ENCODE assay signal across 9 mouse cellular contexts in the genomic region with DNA sequence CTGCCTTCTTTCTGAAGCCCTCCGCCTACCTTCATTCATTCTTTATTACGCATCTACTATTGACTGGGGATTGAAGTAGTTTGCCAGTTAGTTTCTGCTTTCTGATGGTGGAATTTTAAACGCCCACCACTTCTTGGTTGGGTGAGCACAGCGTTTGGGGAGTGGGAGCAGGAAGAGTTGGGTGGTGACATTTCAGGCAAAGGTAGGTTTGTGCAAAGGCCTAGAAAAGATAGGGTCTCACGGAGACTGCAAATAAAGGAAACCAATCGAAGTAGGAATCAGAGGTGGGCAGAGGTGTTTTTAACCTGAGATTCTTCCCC. TPM values are rescaled to one million over a fixed set of nuclear protein-coding genes. Genes with fewer than 3 reads are reported as not detected.
DNase-seq lines count a peak whose midpoint lies in the region; ATAC-seq and TF ChIP-seq lines count a peak whose summit lies in the region.
"Had no signal": no experiment of that assay in that cellular context is flagged by ENCODE, and none has a peak within 500 bp of the region (broad histone marks: within the 10 kb centered on the region; RNA-seq: fewer than 3 reads in every experiment).

No protein-coding gene starts in this region.

- H3K9me3 ChIP-seq in heart, embryonic 14.5 days (ENCODE audit: control insufficient read depth, low read length): no peaks in the 10 kb centered on the region
- H3K9me3 ChIP-seq in G1E (replicated peaks): no peaks in the 10 kb centered on the region
- no peaks in the 10 kb centered on the region for H3K9me3 ChIP-seq in forebrain, embryonic 16.5 days (ENCODE audit: control insufficient read depth, low read length)
- H3K9me3 ChIP-seq in midbrain, embryonic 10.5 days (replicated peaks): no peaks in the 10 kb centered on the region

- H3K27me3 ChIP-seq in heart, embryonic 14.5 days (ENCODE audit: control insufficient read depth, insufficient read depth, low read length): no peaks in the 10 kb centered on the region
- H3K27me3 ChIP-seq in G1E (ENCODE audit: insufficient read depth, low read length): no peaks in the 10 kb centered on the region
- no peaks in the 10 kb centered on the region for H3K27me3 ChIP-seq in forebrain, embryonic 16.5 days (replicated peaks; ENCODE audit: control insufficient read depth, insufficient read depth, low read length)
- H3K27me3 ChIP-seq in midbrain, embryonic 10.5 days (ENCODE audit: low read depth, poor library complexity, severe bottlenecking): no peaks in the 10 kb centered on the region
- H3K27me3 ChIP-seq: Patski had no signal

- H3K4me1 ChIP-seq in heart, embryonic 14.5 days (ENCODE audit: control insufficient read depth in 2 of 2, insufficient read depth in 2 of 2, low read length in 2 of 2): peaks cover 7 to 12% of the 10 kb centered on the region in 2 experiments
- peaks cover 22% of the 10 kb centered on the region for H3K4me1 ChIP-seq in G1E (ENCODE audit: insufficient read depth, low read depth, low read length)
- H3K4me1 ChIP-seq in forebrain, embryonic 16.5 days (replicated peaks; ENCODE audit: control insufficient read depth, insufficient read depth, low read length): peaks cover 23% of the 10 kb centered on the region
- H3K4me1 ChIP-seq in midbrain, embryonic 10.5 days: peaks cover 31% of the 10 kb centered on the region

- H3K27ac ChIP-seq in heart, embryonic 14.5 days (replicated peaks in 1 of 2; ENCODE audit: control insufficient read depth in 1 of 2, insufficient read depth in 1 of 2, low read depth in 2 of 2, low read length in 2 of 2): peak overlapping the region; percentile 87 to 91
- H3K27ac ChIP-seq in forebrain, embryonic 16.5 days (ENCODE audit: low read length): peak overlapping the region; percentile 91
- peak overlapping the region; percentile 98 for H3K27ac ChIP-seq in midbrain, embryonic 10.5 days (replicated peaks)

- ATAC-seq in heart, embryonic 14.5 days (ENCODE audit: insufficient number of reproducible peaks, insufficient read depth, low FRiP score, low read depth): no peak
- ATAC-seq in G1E (ENCODE audit: extremely low read depth, insufficient number of reproducible peaks, low FRiP score, poor library complexity, severe bottlenecking): no peak
- ATAC-seq in forebrain, embryonic 16.5 days: no peak

- H3K4me2 ChIP-seq in heart, embryonic 14.5 days (ENCODE audit: low read length): peak overlapping the region; percentile 68
- H3K4me2 ChIP-seq in forebrain, embryonic 16.5 days (ENCODE audit: low read length): peak overlapping the region; percentile 82

- H3K9ac ChIP-seq in heart, embryonic 14.5 days (ENCODE audit: low read length): peak overlapping the region; percentile 87
- H3K9ac ChIP-seq in forebrain, embryonic 16.5 days (replicated peaks; ENCODE audit: low read depth, low read length): peak overlapping the region; percentile 77

- peaks cover 12% of the 10 kb centered on the region; the same call in 1 of the 2 replicates for H3K36me3 ChIP-seq in heart, embryonic 14.5 days (ENCODE audit: control insufficient read depth, insufficient read depth, low read length)
- peaks cover 39% of the 10 kb centered on the region for H3K36me3 ChIP-seq in G1E (replicated peaks)
- H3K36me3 ChIP-seq in forebrain, embryonic 16.5 days (ENCODE audit: control insufficient read depth, insufficient read depth): no peaks in the 10 kb centered on the region
- peaks cover 27% of the 10 kb centered on the region for H3K36me3 ChIP-seq in midbrain, embryonic 10.5 days

- no peak for TF ChIP-seq CTCF in G1E (IDR thresholded peaks at IDR 0.05; ENCODE audit: low read depth, low read length)

- 11% methylated on average over 6 of the region's 6 CpGs for WGBS in heart, embryonic 14.5 days
- WGBS in forebrain, embryonic 16.5 days: 3% methylated on average over 6 of the region's 6 CpGs
- WGBS in midbrain, embryonic 10.5 days: 10% methylated on average over 6 of the region's 6 CpGs

- DNase-seq in heart, adult 8-10 months (ENCODE audit: low spot score): no peak
- no peak for DNase-seq in G1E (ENCODE audit: low spot score)
- DNase-seq in midbrain, embryonic 10.5 days (ENCODE audit: low spot score): peak; percentile 16
- no peak for DNase-seq in spleen, adult 12 weeks (ENCODE audit: low spot score)
- no peak for DNase-seq in layer of hippocampus, adult 9-10 months (ENCODE audit: low spot score)
- no peak for DNase-seq in adrenal gland, postnatal 25 days

- H3K4me3 ChIP-seq in heart, embryonic 14.5 days (ENCODE audit: control insufficient read depth in 1 of 2, insufficient read depth in 1 of 2, low read depth in 1 of 2, low read length in 2 of 2): peak overlapping the region; percentile 64 to 96
- H3K4me3 ChIP-seq in G1E (ENCODE audit: low read depth, low read length): peak overlapping the region; percentile 85
- peak overlapping the region; percentile 93 for H3K4me3 ChIP-seq in forebrain, embryonic 16.5 days (replicated peaks; ENCODE audit: low read length)
- peak overlapping the region; percentile 98 for H3K4me3 ChIP-seq in midbrain, embryonic 10.5 days

RNA-seq across cellular contexts. Expression of gene Ybx1, which starts 0.7 kb away (rescaled TPM):
- polyA plus RNA-seq in heart, embryonic 14.5 days (2014; fragmentation: Nextera tagmentation; extraction: Ambion mirVana): 785 and 813 TPM in 2 replicates
- total RNA-seq in heart, adult 8-10 months (2022): 100 to 1,000 TPM; 675 to 878 (median 780) TPM
- total RNA-seq in G1E (2014; fragmentation: Nextera tagmentation) (2,303 and 2,320 TPM in 2 replicates), G1E (2017) (1,199 and 1,332 TPM in 2 replicates)
- polyA plus RNA-seq in G1E (2012): 2,579 and 3,487 TPM in 2 replicates
- 731 and 789 TPM in 2 replicates for polyA plus RNA-seq in forebrain, embryonic 16.5 days (2015; fragmentation: Nextera tagmentation; extraction: Ambion mirVana)
- 1,019 and 1,063 TPM in 2 replicates for polyA plus RNA-seq in midbrain, embryonic 10.5 days (2016; fragmentation: Nextera tagmentation; extraction: Ambion mirVana)
- 585 and 731 TPM in 2 replicates for total RNA-seq in adrenal gland, postnatal 25 days (2021)

RNA-seq across cellular contexts. Expression of gene Ppih, which starts 25.3 kb away (rescaled TPM):
- polyA plus RNA-seq in heart, embryonic 14.5 days (2014; fragmentation: Nextera tagmentation; extraction: Ambion mirVana): 45.2 and 52.6 TPM in 2 replicates
- 10 to 100 TPM in 2 of 4 experiments, 1 to 10 TPM in 2; 7.8 to 11.9 (median 9.5) TPM for total RNA-seq in heart, adult 8-10 months (2022)
- total RNA-seq in G1E (2014; fragmentation: Nextera tagmentation) (58.8 and 76.0 TPM in 2 replicates), G1E (2017) (171 and 181 TPM in 2 replicates)
- 2.5 and 4.5 TPM in 2 replicates for polyA plus RNA-seq in G1E (2012)
- 60.5 and 63.3 TPM in 2 replicates for polyA plus RNA-seq in forebrain, embryonic 16.5 days (2015; fragmentation: Nextera tagmentation; extraction: Ambion mirVana)
- polyA plus RNA-seq in midbrain, embryonic 10.5 days (2016; fragmentation: Nextera tagmentation; extraction: Ambion mirVana): 133 and 150 TPM in 2 replicates
- 14.1 and 26.4 TPM in 2 replicates for total RNA-seq in adrenal gland, postnatal 25 days (2021)

RNA-seq across cellular contexts. Expression of gene Cldn19, which starts 39.9 kb away (rescaled TPM):
- polyA plus RNA-seq in heart, embryonic 14.5 days (2014; fragmentation: Nextera tagmentation; extraction: Ambion mirVana): not detected in 2 replicates
- not detected for total RNA-seq in heart, adult 8-10 months (2022)
- total RNA-seq in G1E (2014; fragmentation: Nextera tagmentation) (not detected in 2 replicates), G1E (2017) (0.12 and 0.16 TPM in 2 replicates)
- polyA plus RNA-seq in G1E (2012): not detected in 2 replicates
- 0.08 and 0.09 TPM in 2 replicates for polyA plus RNA-seq in forebrain, embryonic 16.5 days (2015; fragmentation: Nextera tagmentation; extraction: Ambion mirVana)
- polyA plus RNA-seq in midbrain, embryonic 10.5 days (2016; fragmentation: Nextera tagmentation; extraction: Ambion mirVana): 0.12 and 0.17 TPM in 2 replicates
- 0.21 TPM in 1 of 2 replicates, not detected in the other for total RNA-seq in adrenal gland, postnatal 25 days (2021)
